Mouse (Mus musculus) ovary, adult 10 weeks (tissue): ENCODE results near the gene E130311K13Rik. TPM values are rescaled to one million over a fixed set of nuclear protein-coding genes. Genes with fewer than 3 reads are reported as not detected.

Experiments used
- polyA plus RNA-seq: library from polyadenylated mRNA; stranded (reverse); fragments of 350-450 nt; fragmentation: Illumina TruSeq; extraction: RNeasy Lipid Tissue Mini Kit (QIAGEN cat#74804); gene quantifications from one replicate; pipeline ENCODE4 v1.2.3, GENCODE M21; 2014

Gene E130311K13Rik
- polyA plus RNA-seq, result 30.6 TPM

DNA sequence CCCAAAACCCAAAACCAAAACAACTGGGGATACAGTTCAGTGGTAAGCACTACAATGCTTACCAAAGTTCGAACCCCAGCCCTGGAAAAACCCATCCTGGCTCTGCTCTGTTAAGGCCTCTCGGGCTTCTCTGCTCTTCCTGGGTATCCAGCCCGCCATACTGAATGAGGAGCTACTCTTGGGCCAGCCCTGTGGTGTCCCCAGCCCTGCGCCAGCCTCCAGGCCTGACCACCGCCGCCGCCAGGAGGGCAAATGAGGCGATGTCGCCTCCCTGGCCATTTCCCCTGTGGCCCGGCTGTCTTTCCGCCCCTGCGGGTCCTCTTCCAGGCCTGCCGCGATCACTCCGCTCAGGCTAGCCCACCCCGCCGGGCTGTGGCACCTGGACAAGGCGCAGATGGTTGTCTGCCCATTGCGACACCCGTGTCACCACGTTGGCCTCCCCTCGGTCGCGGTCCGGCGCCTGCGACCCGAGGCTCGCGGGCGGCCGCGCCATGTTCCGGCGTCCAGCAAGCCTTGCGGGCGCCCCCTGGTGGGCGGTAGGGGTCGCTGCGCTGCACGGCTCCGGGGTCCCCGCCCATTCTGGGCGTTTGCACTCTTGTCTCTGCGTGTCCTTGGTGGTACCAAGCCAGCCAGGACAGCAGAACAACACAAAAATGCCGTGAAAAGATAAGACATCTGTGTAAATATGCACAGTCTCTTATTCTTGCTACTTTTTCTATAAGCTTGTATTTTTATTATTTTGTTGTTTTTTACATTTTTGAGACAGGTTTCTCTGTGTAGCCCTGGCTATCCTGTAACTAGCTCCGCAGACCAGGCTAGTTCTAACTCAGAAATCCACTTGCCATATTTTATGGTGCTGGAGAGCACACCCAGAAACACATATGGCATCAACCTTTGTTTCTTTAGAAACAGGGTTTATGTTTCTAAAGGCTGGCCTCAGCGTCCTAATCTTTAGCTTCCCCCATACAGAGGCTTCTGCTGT lies at the start of gene E130311K13Rik:
Gene E130311K13Rik, minus strand, starts transcription at position 595 of the 982 bp plus-strand sequence.

DNA sequence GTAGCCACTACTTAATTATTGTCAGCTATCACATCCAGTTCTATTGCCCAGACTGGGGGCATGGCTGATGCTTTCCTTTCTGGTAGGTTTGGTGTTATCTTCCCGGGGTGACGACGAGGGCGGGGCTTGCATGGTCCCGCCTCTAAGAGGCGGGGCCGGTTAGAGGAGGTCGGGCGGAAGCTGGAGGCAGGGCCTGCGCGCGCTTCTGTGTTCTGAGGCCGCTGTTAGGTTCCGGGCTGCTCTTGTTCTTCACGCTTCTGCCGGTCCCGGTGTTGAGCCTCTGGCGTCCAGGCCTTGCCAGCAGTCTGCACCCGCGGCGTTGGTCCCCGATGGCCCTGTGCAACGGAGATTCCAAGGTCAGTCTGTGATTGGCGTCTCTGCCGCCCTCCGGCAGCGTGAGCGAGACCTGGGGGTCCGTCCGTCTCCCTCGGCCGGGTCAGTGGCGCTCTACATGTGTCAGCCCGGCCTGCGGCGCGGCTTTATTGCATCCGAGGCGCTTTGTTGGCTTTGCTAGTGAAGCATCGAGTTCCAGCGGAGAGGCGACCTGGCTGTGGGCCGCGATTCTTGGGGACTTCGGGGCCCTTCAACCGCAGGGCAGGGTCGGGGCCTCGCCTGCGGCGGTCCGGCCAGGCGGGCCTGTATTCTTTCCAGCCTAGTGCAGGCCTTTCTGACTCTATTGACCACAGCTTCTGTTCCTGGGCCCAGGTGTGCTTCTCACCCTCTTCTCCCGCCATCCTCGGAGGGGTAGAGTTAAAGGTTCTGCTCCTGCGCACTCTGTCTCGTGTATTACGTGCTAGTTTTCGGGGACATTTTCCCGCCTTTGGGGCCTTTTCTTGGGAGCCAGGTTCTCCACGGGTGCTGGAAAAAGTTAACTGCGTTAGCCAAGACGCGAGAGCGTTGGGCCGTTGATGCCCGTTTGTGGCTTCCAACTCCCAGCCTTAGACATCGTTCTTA lies 47.0 kb upstream of the E130311K13Rik start, which contains the start of gene Gmps:
Gene Gmps, plus strand, starts transcription at position 152 of the 954 bp plus-strand sequence.

DNA sequence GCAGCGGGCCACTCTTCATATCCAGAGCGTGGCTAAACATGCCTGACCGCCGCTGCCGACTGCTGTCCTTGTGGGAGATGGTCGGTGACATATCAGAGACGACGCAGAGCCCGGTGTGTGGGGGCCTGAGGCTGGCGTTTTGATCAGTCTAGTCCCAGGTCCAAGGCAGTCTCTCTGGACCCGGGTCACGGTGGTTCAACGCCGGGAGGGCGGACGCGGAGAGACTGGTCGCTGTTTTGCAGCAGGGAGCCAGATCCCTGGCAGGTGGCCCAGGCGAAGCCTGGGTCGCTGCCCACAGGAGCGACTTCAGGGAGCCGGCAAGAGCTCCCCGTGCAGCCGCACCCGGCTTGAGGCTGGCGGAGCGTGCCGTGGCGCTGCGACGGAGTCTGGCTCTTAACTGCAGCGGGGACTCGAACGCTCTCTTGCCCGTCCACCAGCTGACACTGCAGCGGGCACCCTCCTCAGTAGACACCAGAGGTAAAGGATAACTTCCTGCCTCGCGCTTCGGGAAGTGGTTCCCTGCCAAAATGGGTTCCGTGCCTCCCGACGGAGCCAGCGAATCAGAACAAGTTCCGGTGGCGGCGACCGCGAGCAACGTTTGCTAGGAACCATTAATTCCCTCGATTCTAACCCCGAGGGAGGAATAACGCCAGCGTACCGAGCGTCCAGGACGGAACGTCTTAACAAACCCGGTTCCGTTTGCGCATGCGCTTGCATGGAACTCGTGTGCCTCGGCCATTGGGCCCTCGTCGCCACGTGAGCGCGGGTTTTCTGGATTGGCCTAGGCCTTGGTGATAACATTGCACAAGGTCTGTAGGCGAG lies 35.0 kb upstream of the E130311K13Rik start, which contains the start of gene Slc33a1:
Gene Slc33a1, minus strand, starts transcription at position 669 of the 822 bp plus-strand sequence.

DNA sequence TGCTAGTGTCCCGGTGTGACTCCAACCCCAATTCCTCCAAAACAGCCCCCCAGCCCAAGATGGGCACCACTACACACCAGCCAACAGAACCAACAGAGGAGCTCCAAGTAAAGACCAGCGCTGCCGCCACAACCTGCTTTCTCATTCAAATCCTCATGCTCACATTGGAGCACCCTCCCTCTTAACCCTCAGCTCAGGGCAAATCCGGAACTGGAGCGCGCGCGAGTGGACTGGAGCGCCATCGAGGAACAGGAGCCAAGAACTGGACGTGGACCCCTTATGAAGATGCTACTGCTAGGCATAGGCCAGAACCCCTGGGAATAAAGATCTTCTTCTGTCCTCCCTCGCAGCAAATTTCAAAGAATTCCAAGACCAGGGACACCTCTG lies 30.0 kb downstream of the E130311K13Rik start, which contains the start of gene Plch1:
Gene Plch1, minus strand, starts transcription at position 164 of the 387 bp plus-strand sequence.

Other genes with a start within 250 kb of the E130311K13Rik start
- gene Plch1, start 30.0 kb downstream of the E130311K13Rik start, polyA plus RNA-seq, result 13.6 TPM
- gene Slc33a1, start 35.3 kb upstream of the E130311K13Rik start, polyA plus RNA-seq, result 76.5 TPM
- gene Gmps, start 46.6 kb upstream of the E130311K13Rik start, polyA plus RNA-seq, result 93.7 TPM
- 0.14 TPM for gene Vmn2r1, start 152.1 kb upstream of the E130311K13Rik start, polyA plus RNA-seq
- gene Vmn2r2, start 212.5 kb upstream of the E130311K13Rik start, polyA plus RNA-seq, result not detected